Mouse (Mus musculus): ENCODE results near the gene Tcte2. TPM values are rescaled to one million over a fixed set of nuclear protein-coding genes. Genes with fewer than 3 reads are reported as not detected.

The Tcte2 gene
- total RNA-seq, 4 experiments from 2014 or later = 4.6 to 10.7 (median 7.6) TPM

GRCm38 (mm10) chr17:13716336-13716735, 45.3 kb downstream of the Tcte2 start:
- DNase-seq = no peak

DNA sequence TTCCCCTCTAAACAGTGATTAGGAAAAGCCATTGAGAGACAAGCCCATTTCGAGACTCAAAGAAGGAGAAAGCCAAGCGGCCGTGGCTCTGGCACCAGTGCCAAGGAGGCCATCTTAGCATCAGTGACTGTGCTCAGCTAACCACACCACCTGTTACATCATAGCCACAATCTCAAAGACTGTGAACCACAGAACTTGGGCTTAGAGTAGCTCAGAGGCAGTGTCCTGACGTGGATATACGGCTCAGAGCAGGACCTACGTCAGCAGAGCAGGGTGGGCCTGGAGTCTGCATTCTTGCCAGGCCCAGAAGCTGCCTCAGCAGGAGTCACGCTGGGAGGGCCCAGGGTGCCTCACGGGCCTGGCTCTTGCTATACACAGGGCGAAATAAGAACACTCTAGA, 46.1 kb downstream of the Tcte2 start:
- DNase-seq = no peak

DNA sequence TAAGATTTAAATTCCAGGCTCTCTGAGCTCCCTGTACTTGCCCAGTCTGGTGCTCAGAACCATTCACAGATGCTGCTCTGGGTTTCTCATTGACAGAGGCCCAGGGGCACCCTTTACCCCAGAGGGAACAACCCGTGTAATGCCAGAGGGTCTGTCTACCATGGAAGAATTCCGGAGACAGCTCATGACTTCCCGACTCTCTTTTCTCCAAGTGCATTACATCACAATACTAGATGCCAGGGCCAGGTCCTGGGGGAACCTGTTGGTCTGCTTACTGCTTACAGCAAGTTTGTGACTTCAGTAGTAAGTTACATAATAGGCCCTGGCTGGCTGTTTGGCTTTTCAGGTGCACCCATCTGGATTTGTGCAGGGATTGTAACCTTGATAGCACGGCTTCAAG, 47.0 kb downstream of the Tcte2 start:
- no peak for DNase-seq

GRCm38 (mm10) chr17:13714128-13714527, 47.5 kb downstream of the Tcte2 start:
- no peak for DNase-seq

DNA sequence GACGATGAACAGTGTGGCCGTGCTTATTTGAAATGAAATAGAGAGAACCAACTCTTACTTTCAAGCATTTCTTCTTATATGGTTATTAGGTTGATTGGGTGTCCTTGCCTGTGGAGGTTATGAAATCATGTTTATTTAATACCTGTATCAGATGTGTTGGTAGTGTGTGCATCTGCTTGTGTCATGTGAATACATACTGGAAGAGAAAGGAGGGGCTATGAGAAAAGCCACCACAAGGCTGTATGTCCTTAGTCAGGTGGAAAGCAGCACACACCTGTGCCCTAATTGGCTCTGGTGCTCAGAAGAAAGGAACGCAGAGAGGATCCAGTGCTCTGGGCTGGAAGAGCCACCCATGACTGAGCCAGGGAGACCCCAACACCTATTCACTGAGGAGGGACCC, 49.1 kb downstream of the Tcte2 start:
- no peak for DNase-seq

GRCm38 (mm10) chr17:13712116-13712515, 49.5 kb downstream of the Tcte2 start:
- DNase-seq = no peak

DNA sequence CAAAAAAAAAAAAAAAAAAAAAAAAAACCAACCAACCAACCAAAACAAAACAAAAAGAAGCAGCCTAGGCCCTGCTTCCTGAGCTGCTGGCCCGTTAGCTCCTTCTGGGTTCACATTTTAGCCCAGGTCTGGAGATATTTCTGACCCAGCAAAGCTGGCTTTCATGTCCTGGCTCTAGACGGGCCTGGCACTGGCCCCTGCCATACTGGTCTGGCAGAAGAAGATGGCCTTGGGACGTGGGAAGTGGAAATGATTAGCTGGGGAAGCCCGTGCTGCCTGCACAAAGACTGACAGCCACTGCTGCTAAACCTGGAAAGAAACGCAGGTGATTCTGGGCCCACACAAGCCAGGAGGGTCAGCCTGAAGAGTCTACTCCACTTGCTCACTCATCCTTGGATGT, 50.5 kb downstream of the Tcte2 start:
- peak; percentile 43 for DNase-seq

DNA sequence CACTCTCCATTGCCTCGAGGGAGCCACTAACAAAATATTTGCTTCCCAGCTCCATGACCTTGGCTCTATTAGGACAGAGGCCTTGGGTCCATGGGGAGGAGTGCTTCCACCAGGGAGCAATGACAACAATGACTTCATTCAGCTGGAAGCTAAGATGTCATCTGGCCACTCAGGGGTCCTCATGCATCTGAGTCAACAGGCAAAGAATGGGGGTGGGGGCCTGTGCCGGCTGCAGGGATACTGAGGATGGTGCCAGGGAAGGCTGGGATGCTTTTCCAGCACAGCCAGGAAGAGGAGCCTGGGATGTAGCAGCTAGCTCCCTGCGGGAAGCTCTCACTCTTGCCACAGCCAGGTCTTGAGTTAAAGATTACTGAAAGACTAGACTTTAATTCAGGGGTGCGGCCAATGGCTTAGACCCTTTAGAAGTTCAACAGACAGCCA, 56.1 kb downstream of the Tcte2 start:
- peak; percentile 73 for DNase-seq

GRCm38 (mm10) chr17:13703611-13704320, 57.9 kb downstream of the Tcte2 start:
- DNase-seq = no peak

DNA sequence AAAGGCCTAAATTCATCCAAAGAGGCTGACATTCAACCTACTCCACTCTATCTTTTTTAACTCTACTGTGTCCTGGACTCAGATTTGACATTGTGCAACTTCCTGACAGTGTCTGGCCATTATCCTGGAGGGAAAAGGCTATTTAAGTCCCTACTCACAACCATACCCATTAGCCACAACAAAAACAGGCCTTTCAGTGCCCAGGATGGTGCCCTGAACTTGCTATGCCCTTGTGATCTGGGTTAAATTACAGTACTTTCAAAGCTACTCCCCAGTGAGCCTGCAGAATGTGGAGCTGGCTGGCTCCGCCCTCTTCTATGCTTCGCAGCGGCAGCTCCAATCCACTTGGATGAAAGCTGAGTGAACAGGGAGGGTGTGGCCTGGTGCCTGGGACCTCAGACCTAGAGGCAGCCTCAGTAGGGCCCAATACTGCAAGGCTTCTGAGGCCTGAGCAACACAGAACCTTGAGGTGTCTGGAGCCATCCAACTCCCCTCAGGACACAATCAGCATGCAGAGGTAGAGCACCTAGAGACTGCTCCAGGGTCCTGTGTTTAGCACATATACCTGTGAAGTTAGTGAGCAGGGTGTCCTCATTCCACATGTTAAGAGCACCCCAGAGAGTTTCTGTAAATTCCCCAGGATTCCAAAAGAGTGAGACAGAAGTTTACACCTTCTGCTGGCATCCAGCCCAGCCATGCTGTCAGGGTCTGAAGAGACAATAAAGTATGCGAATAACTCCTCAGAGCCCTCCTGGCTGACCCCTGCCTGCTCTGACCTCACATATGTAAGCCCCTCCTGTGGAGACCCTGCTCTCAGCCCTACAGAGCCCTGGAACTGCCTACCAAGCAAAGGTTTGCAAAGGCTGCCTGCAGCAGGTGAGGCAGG, 61.3 kb downstream of the Tcte2 start:
- peak; percentile 48 for DNase-seq

- no peak for DNase-seq
These were observed 61.9 kb downstream of the Tcte2 start for GRCm38 (mm10) chr17:13699716-13700115.

GRCm38 (mm10) chr17:13698194-13698593, 63.4 kb downstream of the Tcte2 start:
- DNase-seq = no peak

DNA sequence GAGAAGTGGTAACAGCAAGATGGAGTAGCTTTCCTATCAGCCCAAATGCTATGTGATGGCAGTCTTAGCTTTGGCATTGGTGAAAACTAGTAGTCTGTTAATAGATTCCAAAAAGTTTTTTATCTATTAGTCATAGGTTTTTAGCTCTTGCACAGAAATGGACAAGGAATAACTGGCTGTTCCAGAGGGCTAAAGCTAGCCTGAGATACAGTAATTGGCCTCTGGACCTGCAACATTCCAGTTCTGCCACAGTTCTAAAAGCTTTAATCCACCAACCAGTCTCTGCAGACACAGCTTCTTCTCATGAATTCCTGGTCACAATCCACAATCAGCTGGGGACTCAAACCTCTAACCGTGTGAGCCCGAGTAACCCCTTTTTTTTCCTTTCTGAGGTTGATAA, 64.0 kb downstream of the Tcte2 start:
- DNase-seq = no peak

GRCm38 (mm10) chr17:13695881-13696280, 65.7 kb downstream of the Tcte2 start:
- DNase-seq = no peak

- no peak for DNase-seq
These were observed 66.4 kb downstream of the Tcte2 start for GRCm38 (mm10) chr17:13695211-13695610.

- no peak for DNase-seq
These were observed 67.4 kb downstream of the Tcte2 start for GRCm38 (mm10) chr17:13694181-13694580.

DNA sequence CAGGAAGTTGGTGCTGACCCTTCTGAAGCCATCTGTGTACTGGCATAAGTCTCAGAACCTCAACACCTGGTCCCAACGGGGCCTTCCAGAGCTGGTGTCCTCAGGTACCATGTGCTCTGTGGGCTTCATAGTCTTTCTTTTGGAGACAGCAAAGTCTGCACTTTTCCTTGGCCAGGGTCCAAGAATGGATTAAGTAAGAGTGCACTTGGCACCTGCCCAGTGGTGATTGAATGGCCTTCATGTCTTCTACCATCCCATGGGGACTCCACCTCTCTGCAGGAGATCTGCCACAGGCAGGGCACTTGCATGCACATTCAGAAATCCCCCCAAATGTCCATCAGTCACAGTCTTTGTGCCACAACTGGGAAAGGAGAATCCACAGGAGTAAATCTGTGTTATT, 74.0 kb downstream of the Tcte2 start:
- DNase-seq = peak; percentile 46

DNA sequence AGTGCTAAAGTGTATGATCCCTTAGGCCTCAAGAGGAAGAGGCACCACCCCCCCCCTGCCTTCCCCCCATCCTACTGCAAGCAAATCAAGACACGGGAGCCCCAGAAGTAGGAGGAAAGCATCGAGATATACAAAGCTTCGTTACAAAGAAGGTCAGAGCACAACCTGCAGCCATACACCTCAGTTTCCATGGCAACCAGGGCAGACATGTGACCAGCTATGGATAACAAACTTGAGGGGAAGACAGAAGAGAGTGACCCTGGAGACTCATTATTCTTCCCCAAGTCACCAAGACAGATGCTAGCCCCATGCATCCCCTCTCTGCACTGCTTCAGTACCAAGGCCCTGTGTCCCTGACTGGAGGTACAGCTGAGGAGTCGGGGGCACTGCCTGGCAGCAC, 74.5 kb downstream of the Tcte2 start:
- DNase-seq = no peak

DNA sequence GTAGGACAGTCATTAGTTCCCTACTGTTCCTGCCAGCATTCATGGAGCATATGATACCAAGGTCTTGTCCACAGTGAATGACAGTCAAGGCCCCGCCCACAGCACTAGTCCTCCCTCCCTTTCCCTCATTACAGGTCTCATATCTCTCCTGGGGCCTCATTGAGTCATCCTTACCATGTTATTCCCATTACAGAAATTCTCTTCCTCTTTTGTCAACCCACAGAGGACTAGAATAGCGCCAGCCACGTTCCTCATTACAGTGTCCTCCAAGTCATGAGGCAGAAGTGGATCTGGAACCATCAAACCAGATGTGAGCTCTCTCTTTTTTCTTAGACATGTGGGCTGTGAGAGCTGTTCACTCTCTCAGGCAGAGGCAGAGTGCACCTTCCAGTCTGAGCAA, 76.0 kb downstream of the Tcte2 start:
- no peak for DNase-seq

GRCm38 (mm10) chr17:13684256-13684655, 77.4 kb downstream of the Tcte2 start:
- DNase-seq = no peak

DNA sequence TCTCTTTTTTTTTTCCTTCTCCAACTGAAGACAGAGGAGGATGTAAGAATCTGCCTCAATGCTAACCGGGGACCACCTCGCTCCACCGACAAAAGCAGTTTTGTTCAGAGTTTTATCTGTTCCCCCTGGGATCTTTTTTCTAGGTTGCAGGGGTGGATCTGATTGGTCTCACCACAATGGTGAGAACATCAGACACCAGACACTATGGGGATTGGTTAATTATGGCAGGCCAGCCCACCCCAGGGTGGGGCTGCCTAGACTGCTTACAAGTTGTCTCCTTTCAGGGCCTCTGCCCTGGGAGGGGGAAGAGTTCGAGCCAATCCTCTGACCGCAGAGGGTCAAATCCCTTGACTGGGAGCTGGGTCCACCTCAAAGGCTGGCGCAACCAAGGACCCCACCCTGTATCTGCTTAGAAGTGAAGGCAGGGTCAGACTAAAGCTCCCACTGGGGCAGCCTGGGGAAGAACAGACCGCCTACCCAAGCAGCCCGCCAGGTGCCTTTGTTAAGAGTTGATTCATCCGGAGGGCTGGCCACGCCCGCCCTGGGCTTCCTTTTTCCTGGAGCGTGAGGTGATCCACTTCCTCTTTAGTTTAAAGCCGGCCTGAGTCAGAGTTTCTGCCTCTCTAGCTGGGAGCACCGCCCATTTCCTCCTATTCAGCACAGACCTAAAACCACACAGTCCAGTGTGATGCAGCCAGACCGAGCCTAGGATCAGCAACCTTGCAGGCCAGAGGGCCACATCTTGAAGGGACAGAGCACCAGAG, 78.0 kb downstream of the Tcte2 start:
- DNase-seq = peak; percentile 63

- DNase-seq = no peak
These were observed 78.6 kb downstream of the Tcte2 start for GRCm38 (mm10) chr17:13683027-13683410.

Data from adrenal gland, adult 8-10 months (tissue).